In genomic region chr2:61533131-61533530, GRCm38 (mm10) we compare ENCODE assay signal across 9 mouse cellular contexts. TPM values are rescaled to one million over a fixed set of nuclear protein-coding genes. Genes with fewer than 3 reads are reported as not detected.
DNase-seq lines count a peak whose midpoint lies in the region; ATAC-seq and TF ChIP-seq lines count a peak whose summit lies in the region.
"Had no signal": no experiment of that assay in that cellular context is flagged by ENCODE, and none has a peak within 500 bp of the region (broad histone marks: within the 10 kb centered on the region; RNA-seq: fewer than 3 reads in every experiment).

No protein-coding gene starts in this region.

- H3K9ac ChIP-seq in forebrain, embryonic 15.5 days (replicated peaks) = no peak overlapping the region
- no peak overlapping the region for H3K9ac ChIP-seq in forebrain, embryonic 12.5 days
- H3K9ac ChIP-seq in forebrain, postnatal 0 days = no peak overlapping the region
- no peak overlapping the region for H3K9ac ChIP-seq in kidney, postnatal 0 days (ENCODE audit: low read depth, low read length)
- no peak overlapping the region for H3K9ac ChIP-seq in lung, embryonic 15.5 days
- H3K9ac ChIP-seq: limb, embryonic 15.5 days had no signal

- H3K9me3 ChIP-seq in forebrain, embryonic 15.5 days = no peaks in the 10 kb centered on the region
- no peaks in the 10 kb centered on the region for H3K9me3 ChIP-seq in forebrain, embryonic 12.5 days
- no peaks in the 10 kb centered on the region for H3K9me3 ChIP-seq in forebrain, postnatal 0 days (ENCODE audit: low read length)
- H3K9me3 ChIP-seq in kidney, postnatal 0 days (replicated peaks; ENCODE audit: low read length) = no peaks in the 10 kb centered on the region
- H3K9me3 ChIP-seq in lung, embryonic 15.5 days = no peaks in the 10 kb centered on the region
- H3K9me3 ChIP-seq: limb, embryonic 15.5 days had no signal

- H3K27me3 ChIP-seq in forebrain, embryonic 15.5 days = no peaks in the 10 kb centered on the region
- H3K27me3 ChIP-seq in forebrain, embryonic 12.5 days = no peaks in the 10 kb centered on the region
- H3K27me3 ChIP-seq in forebrain, postnatal 0 days (ENCODE audit: insufficient read depth, low read length) = no peaks in the 10 kb centered on the region
- no peaks in the 10 kb centered on the region for H3K27me3 ChIP-seq in kidney, postnatal 0 days (ENCODE audit: insufficient read depth, low read length)
- H3K27me3 ChIP-seq in lung, embryonic 15.5 days = no peaks in the 10 kb centered on the region
- H3K27me3 ChIP-seq: limb, embryonic 15.5 days had no signal

- TF ChIP-seq CTCF in forebrain, postnatal 0 days (IDR thresholded peaks at IDR 0.05; ENCODE audit: low read depth) = no peak
- TF ChIP-seq CTCF in kidney, postnatal 0 days (IDR thresholded peaks at IDR 0.05; ENCODE audit: low read depth) = no peak

- peak; percentile 64 for DNase-seq in adrenal gland, adult 8-10 months
- DNase-seq in forebrain, postnatal 0 days = peak; percentile 67
- peak; percentile 7 for DNase-seq in kidney, postnatal 0 days (ENCODE audit: low spot score)
- peak; percentile 29 to 64 for DNase-seq in urinary bladder, postnatal 4 days (ENCODE audit: low spot score in 2 of 2)
- DNase-seq in thymus, postnatal 10 days (ENCODE audit: low spot score in 2 of 2) = no peak

- 61% methylated on average over 2 of the region's 2 CpGs for WGBS in forebrain, embryonic 15.5 days
- 88% methylated on average over 2 of the region's 2 CpGs for WGBS in forebrain, embryonic 12.5 days
- WGBS in forebrain, postnatal 0 days = 36% methylated on average over 2 of the region's 2 CpGs
- 73% methylated on average over 2 of the region's 2 CpGs for WGBS in kidney, postnatal 0 days
- 55% methylated on average over 2 of the region's 2 CpGs for WGBS in lung, embryonic 15.5 days

- no peaks in the 10 kb centered on the region for H3K36me3 ChIP-seq in forebrain, embryonic 15.5 days
- H3K36me3 ChIP-seq in forebrain, embryonic 12.5 days (replicated peaks) = no peaks in the 10 kb centered on the region
- H3K36me3 ChIP-seq in forebrain, postnatal 0 days (ENCODE audit: insufficient read depth) = no peaks in the 10 kb centered on the region
- H3K36me3 ChIP-seq in kidney, postnatal 0 days (ENCODE audit: insufficient read depth, low read length) = no peaks in the 10 kb centered on the region
- H3K36me3 ChIP-seq in lung, embryonic 15.5 days = no peaks in the 10 kb centered on the region
- H3K36me3 ChIP-seq: limb, embryonic 15.5 days had no signal

- no peak overlapping the region for H3K4me3 ChIP-seq in forebrain, embryonic 15.5 days
- H3K4me3 ChIP-seq in forebrain, embryonic 12.5 days (replicated peaks) = no peak overlapping the region
- H3K4me3 ChIP-seq in forebrain, postnatal 0 days (ENCODE audit: low read depth, low read length) = no peak overlapping the region
- H3K4me3 ChIP-seq in kidney, postnatal 0 days (replicated peaks; ENCODE audit: low read depth, low read length) = no peak overlapping the region
- H3K4me3 ChIP-seq in lung, embryonic 15.5 days = no peak overlapping the region
- H3K4me3 ChIP-seq: limb, embryonic 15.5 days had no signal

- peak; percentile 94 for ATAC-seq in forebrain, embryonic 15.5 days (replicated peaks)
- ATAC-seq in forebrain, embryonic 12.5 days (ENCODE audit: low FRiP score) = no peak
- peak; percentile 95 for ATAC-seq in forebrain, postnatal 0 days
- ATAC-seq in kidney, postnatal 0 days (replicated peaks; ENCODE audit: low FRiP score, low read depth) = no peak
- 0 out of 2 replicates have a peak, but pooled peaks have one; percentile 11 for ATAC-seq in lung, embryonic 15.5 days (ENCODE audit: borderline replicate concordance, extremely low read depth, low FRiP score, low TSS enrichment)

- no peak overlapping the region for H3K4me2 ChIP-seq in forebrain, embryonic 15.5 days (replicated peaks)
- no peak overlapping the region for H3K4me2 ChIP-seq in forebrain, embryonic 12.5 days
- no peak overlapping the region for H3K4me2 ChIP-seq in forebrain, postnatal 0 days (ENCODE audit: low read depth)
- H3K4me2 ChIP-seq in kidney, postnatal 0 days (ENCODE audit: low read length) = no peak overlapping the region
- no peak overlapping the region for H3K4me2 ChIP-seq in lung, embryonic 15.5 days
- H3K4me2 ChIP-seq: limb, embryonic 15.5 days had no signal

- H3K27ac ChIP-seq in forebrain, embryonic 15.5 days (replicated peaks) = peak overlapping the region; percentile 23; the same call in 1 of the 2 replicates
- H3K27ac ChIP-seq in forebrain, embryonic 12.5 days = no peak overlapping the region
- H3K27ac ChIP-seq in forebrain, postnatal 0 days (ENCODE audit: low read depth, low read length) = no peak overlapping the region
- H3K27ac ChIP-seq in kidney, postnatal 0 days = no peak overlapping the region
- no peak overlapping the region for H3K27ac ChIP-seq in lung, embryonic 15.5 days
- H3K27ac ChIP-seq: limb, embryonic 15.5 days had no signal

- no peaks in the 10 kb centered on the region for H3K4me1 ChIP-seq in forebrain, embryonic 15.5 days
- H3K4me1 ChIP-seq in forebrain, embryonic 12.5 days = no peaks in the 10 kb centered on the region
- no peaks in the 10 kb centered on the region for H3K4me1 ChIP-seq in forebrain, postnatal 0 days (ENCODE audit: insufficient read depth)
- no peaks in the 10 kb centered on the region for H3K4me1 ChIP-seq in kidney, postnatal 0 days (replicated peaks; ENCODE audit: insufficient read depth, low read length)
- H3K4me1 ChIP-seq in lung, embryonic 15.5 days = no peaks in the 10 kb centered on the region
- H3K4me1 ChIP-seq: limb, embryonic 15.5 days had no signal

RNA-seq across cellular contexts. Expression of gene Tank, which starts 45.3 kb away (rescaled TPM):
- 28.9 and 29.9 TPM in 2 replicates for polyA plus RNA-seq in forebrain, embryonic 15.5 days (2015; fragmentation: Nextera tagmentation; extraction: Ambion mirVana)
- 27.9 and 31.0 TPM in 2 replicates for polyA plus RNA-seq in forebrain, embryonic 12.5 days (2016; fragmentation: Nextera tagmentation; extraction: Ambion mirVana)
- 10 to 100 TPM; 36.1 to 43.8 (median 39.6) TPM for total RNA-seq in adrenal gland, adult 8-10 months (2022)
- 26.9 and 35.5 TPM in 2 replicates for total RNA-seq in forebrain, postnatal 0 days (2014; rRNA removed)
- 22.5 and 24.5 TPM in 2 replicates for polyA plus RNA-seq in forebrain, postnatal 0 days (2015; fragmentation: Nextera tagmentation; extraction: Ambion mirVana)
- polyA plus RNA-seq in kidney, postnatal 0 days (2015; fragmentation: Nextera tagmentation; extraction: Ambion mirVana) = 21.9 and 24.7 TPM in 2 replicates
- polyA plus RNA-seq in lung, embryonic 15.5 days (2015; fragmentation: Nextera tagmentation; extraction: Ambion mirVana) = 32.4 and 32.6 TPM in 2 replicates

Comparison
In these comparisons a context has a peak if more than half of its experiments do, and no peak if none do; other contexts are left out.
1. ATAC-seq: peak in forebrain, embryonic 15.5 days (single experiment), forebrain, postnatal 0 days (single experiment) and lung, embryonic 15.5 days (single experiment); none in forebrain, embryonic 12.5 days (single experiment) and kidney, postnatal 0 days (single experiment).
2. DNase-seq: peak in adrenal gland, adult 8-10 months (single experiment), forebrain, postnatal 0 days (single experiment), kidney, postnatal 0 days (single experiment) and urinary bladder, postnatal 4 days (2 of 2); none in thymus, postnatal 10 days (0 of 2).